Mouse (Mus musculus) CD4-positive helper T cell, adult 2 months (primary cell): ENCODE results near the gene Fthl17f.
A peak's percentile ranks its signal among the peaks of the same experiment; 100 is the strongest.
"Not testable (repeated sequence)": the region's sequence is repeated elsewhere in the genome, so short reads cannot be mapped to it uniquely, and the experiment has no call there.

Experiments
- DNase-seq: peaks from one replicate; pipeline ENCODE4 v3.0.0-alpha.2; 2012; ENCODE audit warnings: low read depth, missing footprints, low spot score

The Fthl17f gene

GRCm38 (mm10) chrX:9062715-9063114 lies at the start of gene Fthl17f:
Gene Fthl17f (plus strand): TSS chrX:9063015.
- not testable (repeated sequence) for DNase-seq

GRCm38 (mm10) chrX:9016079-9016478 lies 46.7 kb upstream of the Fthl17f start:
- DNase-seq, result no peak

GRCm38 (mm10) chrX:9019481-9019880 lies 43.3 kb upstream of the Fthl17f start:
- DNase-seq, result no peak

GRCm38 (mm10) chrX:9033193-9033592 lies 29.6 kb upstream of the Fthl17f start, which contains the start of gene Fthl17e:
Gene Fthl17e (plus strand): TSS chrX:9033493.
- not testable (repeated sequence) for DNase-seq

- DNase-seq, result not testable (repeated sequence)
These were observed 21.2 kb upstream of the Fthl17f start for GRCm38 (mm10) chrX:9041611-9042010.

GRCm38 (mm10) chrX:9060952-9061351 lies 1.9 kb upstream of the Fthl17f start:
- DNase-seq, result peak; percentile 0

GRCm38 (mm10) chrX:9062101-9062500 lies 714 bp upstream of the Fthl17f start:
- no peak for DNase-seq

GRCm38 (mm10) chrX:9077699-9078098 lies 14.9 kb downstream of the Fthl17f start:
- DNase-seq, result not testable (repeated sequence)

GRCm38 (mm10) chrX:9095066-9095465 lies 32.3 kb downstream of the Fthl17f start:
- not testable (repeated sequence) for DNase-seq

- DNase-seq, result no peak
These were observed 41.4 kb downstream of the Fthl17f start, which contains the start of gene 4930402K13Rik for GRCm38 (mm10) chrX:9104262-9104661. Gene 4930402K13Rik (plus strand): TSS chrX:9104562.

- DNase-seq, result no peak
These were observed 47.6 kb downstream of the Fthl17f start for GRCm38 (mm10) chrX:9110381-9110780.
